Mouse (Mus musculus): ENCODE measurements at regions not wholly inside any gene's neighbourhood (a gene's known extent, or its start where the extent isn't known, plus 50 kb on each side); places are given as distances from the start of the nearest gene placed in this dataset.

DNA sequence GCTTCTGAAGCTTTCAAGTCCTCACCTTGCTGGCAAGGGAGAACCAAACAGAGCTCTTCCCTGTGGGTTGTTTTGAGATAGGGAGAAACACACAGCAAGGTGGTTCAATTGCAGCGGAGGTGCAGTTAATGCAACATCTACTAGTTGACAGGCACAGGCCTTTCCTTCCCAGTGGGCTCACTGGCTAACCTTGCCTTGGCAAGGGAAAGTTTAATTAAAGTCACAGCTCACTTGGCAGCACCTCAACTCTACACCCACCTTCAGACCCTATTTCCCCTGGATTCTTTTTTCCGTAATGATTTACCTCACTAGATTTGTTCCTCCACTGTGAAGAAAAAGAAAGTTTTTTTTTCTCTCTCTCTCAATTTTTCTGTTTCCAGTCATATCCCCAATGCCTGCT lies 314.5 kb downstream of the Tlr4 start:
- H3K9me3 ChIP-seq (ENCODE audit: low read length) = no peaks in the 10 kb centered on the region
- no peaks in the 10 kb centered on the region for H3K27me3 ChIP-seq (ENCODE audit: insufficient read depth, low read length)
- H3K4me3 ChIP-seq (ENCODE audit: low read depth, low read length) = no peak overlapping the region
- no peaks in the 10 kb centered on the region for H3K4me1 ChIP-seq (ENCODE audit: insufficient read depth)
- no peak overlapping the region for H3K27ac ChIP-seq (ENCODE audit: low read depth, low read length)
- DNase-seq (no peak), ATAC-seq (no peak)
- no peak for TF ChIP-seq CTCF (IDR thresholded peaks at IDR 0.05; ENCODE audit: low read depth)
- no peak overlapping the region for H3K9ac ChIP-seq
- 87% methylated on average over 2 of the region's 2 CpGs for WGBS
- no peaks in the 10 kb centered on the region for H3K36me3 ChIP-seq (ENCODE audit: insufficient read depth)
- H3K4me2 ChIP-seq (ENCODE audit: low read depth) = no peak overlapping the region

DNA sequence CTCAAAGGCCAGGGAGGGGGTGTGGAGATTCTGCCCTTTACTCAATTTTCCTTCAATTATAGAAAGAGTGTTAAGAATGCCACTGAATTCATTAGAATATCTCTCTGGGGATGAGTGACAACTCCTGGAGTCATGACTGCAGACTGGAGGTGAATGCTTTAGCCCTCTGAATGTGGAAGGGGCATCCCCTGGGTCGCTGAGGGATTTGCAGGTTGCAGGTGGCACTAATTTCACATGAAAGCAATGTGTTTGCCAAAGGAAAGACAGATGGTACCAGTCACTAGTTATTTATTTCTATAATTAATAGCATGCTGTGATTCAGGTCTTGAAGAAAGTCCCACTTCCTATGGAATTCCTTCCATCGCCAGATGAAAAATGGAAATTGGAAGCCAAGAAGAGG lies 321.1 kb downstream of the Tlr4 start:
- WGBS = 66% methylated on average over 2 of the region's 2 CpGs
- Histone ChIP-seq H3K27me3 (ENCODE audit: insufficient read depth, low read length) (no peaks in the 10 kb centered on the region), H3K9ac (no peak overlapping the region), H3K27ac (ENCODE audit: low read depth, low read length) (no peak overlapping the region), H3K4me2 (ENCODE audit: low read depth) (no peak overlapping the region), H3K4me3 (ENCODE audit: low read depth, low read length) (no peak overlapping the region), H3K9me3 (ENCODE audit: low read length) (no peaks in the 10 kb centered on the region), H3K4me1 (ENCODE audit: insufficient read depth) (no peaks in the 10 kb centered on the region), H3K36me3 (ENCODE audit: insufficient read depth) (no peaks in the 10 kb centered on the region)
- no peak for TF ChIP-seq CTCF (IDR thresholded peaks at IDR 0.05; ENCODE audit: low read depth)
- ATAC-seq = no peak
- no peak for DNase-seq

DNA sequence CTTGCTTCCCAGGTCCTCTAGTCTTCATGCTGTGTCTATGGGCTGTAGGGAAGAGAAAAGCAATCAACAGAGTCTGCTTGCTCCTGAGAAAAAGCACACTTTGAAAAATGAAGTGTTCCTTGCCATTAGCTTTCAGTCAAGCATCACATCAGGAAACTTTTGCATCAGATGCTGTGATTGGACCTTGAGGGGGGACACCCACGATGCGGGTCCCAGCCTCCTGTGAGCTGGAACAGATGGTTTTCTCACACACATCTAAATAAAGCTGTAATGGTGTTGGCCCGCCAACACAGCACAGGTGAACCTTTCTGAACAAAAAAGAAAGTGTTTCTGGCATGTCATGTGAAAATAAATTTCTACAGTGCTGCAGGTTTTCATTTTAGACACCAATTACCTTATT lies 335.3 kb downstream of the Tlr4 start:
- no peaks in the 10 kb centered on the region for H3K27me3 ChIP-seq (ENCODE audit: insufficient read depth, low read length)
- no peak for TF ChIP-seq CTCF (IDR thresholded peaks at IDR 0.05; ENCODE audit: low read depth)
- no peak overlapping the region for H3K27ac ChIP-seq (ENCODE audit: low read depth, low read length)
- no peak overlapping the region for H3K9ac ChIP-seq
- no peaks in the 10 kb centered on the region for H3K9me3 ChIP-seq (ENCODE audit: low read length)
- DNase-seq = no peak
- H3K4me3 ChIP-seq (ENCODE audit: low read depth, low read length) = no peak overlapping the region
- no peaks in the 10 kb centered on the region for H3K36me3 ChIP-seq (ENCODE audit: insufficient read depth)
- H3K4me1 ChIP-seq (ENCODE audit: insufficient read depth) = no peaks in the 10 kb centered on the region
- H3K4me2 ChIP-seq (ENCODE audit: low read depth) = no peak overlapping the region
- WGBS = 81% methylated on average over 3 of the region's 3 CpGs
- ATAC-seq = no peak

DNA sequence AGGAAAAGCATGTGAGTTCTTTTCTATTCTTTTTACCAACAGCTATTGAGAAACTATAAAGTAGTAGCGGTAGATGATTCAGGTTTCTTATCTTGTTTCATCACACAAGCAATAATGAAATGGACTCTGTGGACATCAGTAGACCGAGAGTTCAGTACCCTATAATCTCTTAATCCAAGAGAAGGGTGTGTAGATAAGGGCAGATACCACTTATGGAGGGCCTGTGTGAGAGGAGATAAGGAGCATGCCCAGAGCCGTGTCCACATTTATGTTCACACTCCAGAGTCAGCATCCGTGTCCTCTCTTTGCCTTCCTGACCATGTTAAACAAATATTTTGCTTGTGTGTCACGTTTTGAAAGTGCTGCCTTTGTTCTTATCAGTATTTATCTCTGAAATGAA lies 340.3 kb downstream of the Tlr4 start:
- ATAC-seq = no peak
- 82% methylated on average over 5 of the region's 5 CpGs for WGBS
- Histone ChIP-seq H3K4me2 (ENCODE audit: low read depth) (no peak overlapping the region), H3K4me3 (ENCODE audit: low read depth, low read length) (no peak overlapping the region), H3K27ac (ENCODE audit: low read depth, low read length) (no peak overlapping the region), H3K4me1 (ENCODE audit: insufficient read depth) (no peaks in the 10 kb centered on the region), H3K9ac (no peak overlapping the region), H3K27me3 (ENCODE audit: insufficient read depth, low read length) (no peaks in the 10 kb centered on the region), H3K36me3 (ENCODE audit: insufficient read depth) (no peaks in the 10 kb centered on the region), H3K9me3 (ENCODE audit: low read length) (no peaks in the 10 kb centered on the region)
- TF ChIP-seq CTCF (IDR thresholded peaks at IDR 0.05; ENCODE audit: low read depth) = no peak
- DNase-seq = no peak

DNA sequence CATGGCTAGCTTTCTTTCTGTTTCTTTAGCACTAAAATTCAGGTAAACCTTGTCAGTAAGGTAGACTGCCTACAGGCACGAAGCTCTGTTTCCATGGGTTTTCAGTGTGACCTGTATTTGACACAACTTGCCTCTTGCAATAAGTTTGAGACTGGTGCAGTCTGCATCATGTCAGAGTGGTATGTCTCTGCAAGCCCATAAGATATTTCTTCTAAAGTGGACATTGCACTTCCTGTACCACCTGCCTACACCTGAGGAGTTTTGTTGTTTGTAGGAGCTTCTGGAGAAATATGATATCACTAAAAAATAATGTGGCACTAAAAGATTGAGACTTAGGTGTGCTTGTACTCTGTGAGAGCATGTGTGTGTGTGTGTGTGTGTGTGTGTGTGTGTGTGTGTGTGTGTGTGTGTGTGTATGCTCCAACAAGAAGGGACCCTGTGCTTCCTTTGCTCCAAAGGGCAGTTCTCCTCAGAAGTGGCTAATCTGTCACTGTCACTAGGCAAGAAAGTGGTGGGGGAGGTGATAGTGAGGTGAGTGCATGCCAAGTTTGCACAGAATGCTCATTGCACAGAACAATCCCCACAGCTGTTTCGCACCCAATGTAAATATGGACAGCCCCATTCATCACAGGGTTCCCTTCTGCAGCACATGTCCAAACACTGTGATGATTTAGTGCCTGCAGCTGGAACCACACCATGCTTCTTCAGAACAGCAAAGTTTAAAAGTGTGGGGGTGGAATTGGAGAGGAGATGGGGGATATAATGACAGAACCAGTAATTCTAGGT lies 360.5 kb downstream of the Tlr4 start:
- no peaks in the 10 kb centered on the region for H3K9me3 ChIP-seq (ENCODE audit: low read length)
- no peak overlapping the region for H3K4me2 ChIP-seq (ENCODE audit: low read depth)
- 79% methylated on average over 2 of the region's 2 CpGs for WGBS
- no peak overlapping the region for H3K27ac ChIP-seq (ENCODE audit: low read depth, low read length)
- no peak overlapping the region for H3K4me3 ChIP-seq (ENCODE audit: low read depth, low read length)
- no peak overlapping the region for H3K9ac ChIP-seq
- DNase-seq (no peak), ATAC-seq (no peak)
- H3K4me1 ChIP-seq (ENCODE audit: insufficient read depth) = no peaks in the 10 kb centered on the region
- no peaks in the 10 kb centered on the region for H3K36me3 ChIP-seq (ENCODE audit: insufficient read depth)
- no peaks in the 10 kb centered on the region for H3K27me3 ChIP-seq (ENCODE audit: insufficient read depth, low read length)
- no peak for TF ChIP-seq CTCF (IDR thresholded peaks at IDR 0.05; ENCODE audit: low read depth)

DNA sequence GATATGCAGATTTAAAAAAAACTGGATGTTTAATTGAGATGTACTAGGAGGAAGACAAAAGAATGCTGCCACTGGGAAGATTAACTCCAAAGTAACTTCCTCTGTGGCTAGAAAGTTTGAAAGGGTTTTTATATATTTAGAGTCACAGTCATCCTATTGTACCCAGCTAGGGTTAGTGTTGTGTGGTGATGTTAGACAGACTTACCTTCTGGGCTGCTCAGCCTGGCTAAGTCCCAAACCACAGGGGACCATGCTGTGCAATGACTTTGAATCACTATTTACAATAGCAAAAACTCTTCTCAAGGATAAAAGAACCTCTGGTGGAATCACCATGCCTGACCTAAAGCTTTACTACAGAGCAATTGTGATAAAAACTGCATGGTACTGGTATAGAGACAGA lies 363.2 kb downstream of the Tlr4 start:
- ATAC-seq = no peak
- no peak for TF ChIP-seq CTCF (IDR thresholded peaks at IDR 0.05; ENCODE audit: low read depth)

DNA sequence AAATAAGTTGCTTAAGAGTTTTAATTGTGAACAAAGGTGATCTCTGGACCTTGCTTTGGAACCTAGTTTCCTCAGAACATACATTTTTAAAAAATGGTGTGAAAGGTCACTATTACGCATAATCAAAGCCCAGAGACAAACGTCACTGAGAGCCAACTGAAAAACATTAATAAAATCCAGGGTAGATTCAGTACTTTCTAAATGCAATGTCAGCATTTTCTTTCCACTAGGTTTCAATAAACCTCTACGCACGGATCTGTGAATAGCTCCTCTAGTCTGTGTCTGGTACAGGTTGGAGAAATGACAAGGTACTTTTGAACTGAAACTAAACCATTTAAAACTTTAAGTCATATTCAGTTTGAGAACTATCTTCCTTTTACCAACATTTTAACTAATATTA lies 367.0 kb downstream of the Tlr4 start:
- Histone ChIP-seq H3K36me3 (ENCODE audit: insufficient read depth) (no peaks in the 10 kb centered on the region), H3K27ac (ENCODE audit: low read depth, low read length) (no peak overlapping the region), H3K4me2 (ENCODE audit: low read depth) (no peak overlapping the region), H3K4me3 (ENCODE audit: low read depth, low read length) (no peak overlapping the region), H3K27me3 (ENCODE audit: insufficient read depth, low read length) (no peaks in the 10 kb centered on the region), H3K4me1 (ENCODE audit: insufficient read depth) (no peaks in the 10 kb centered on the region), H3K9me3 (ENCODE audit: low read length) (no peaks in the 10 kb centered on the region), H3K9ac (no peak overlapping the region)
- ATAC-seq (no peak), DNase-seq (no peak)
- TF ChIP-seq CTCF (IDR thresholded peaks at IDR 0.05; ENCODE audit: low read depth) = no peak
- WGBS = 84% methylated on average over 4 of the region's 4 CpGs

More for the DNA sequence above, 363.2 kb downstream of the Tlr4 start:
- Histone ChIP-seq H3K4me2 (ENCODE audit: low read depth) (no peak overlapping the region), H3K4me1 (ENCODE audit: insufficient read depth) (no peaks in the 10 kb centered on the region), H3K9ac (no peak overlapping the region), H3K9me3 (ENCODE audit: low read length) (no peaks in the 10 kb centered on the region), H3K36me3 (ENCODE audit: insufficient read depth) (no peaks in the 10 kb centered on the region), H3K4me3 (ENCODE audit: low read depth, low read length) (no peak overlapping the region), H3K27ac (ENCODE audit: low read depth, low read length) (no peak overlapping the region), H3K27me3 (ENCODE audit: insufficient read depth, low read length) (no peaks in the 10 kb centered on the region)
- DNase-seq = no peak

All from forebrain, postnatal 0 days (tissue).